Mouse (Mus musculus) hindbrain, embryonic 13.5 days (tissue): ENCODE measurements around the gene Asprv1. TPM values are rescaled to one million over a fixed set of nuclear protein-coding genes. Genes with fewer than 3 reads are reported as not detected.

Experiments
- polyA plus RNA-seq: library from polyadenylated mRNA; unstranded; fragments of >200 nt; fragmentation: Nextera tagmentation; extraction: Ambion mirVana; gene quantifications from 2 replicates; pipeline ENCODE4 v1.2.1, GENCODE M21; 2015

Asprv1 gene
- polyA plus RNA-seq, 1 experiment from 2014 or later: 0.81 TPM

Other genes starting within 250 kb of the Asprv1 start
- 110 and 114 TPM in 2 replicates for gene Pcyox1, start 231.0 kb upstream of the Asprv1 start, polyA plus RNA-seq
- 359 and 370 TPM in 2 replicates for gene Tia1, start 223.9 kb upstream of the Asprv1 start, polyA plus RNA-seq
- gene Gm44790, start 201.5 kb upstream of the Asprv1 start, polyA plus RNA-seq: 0.52 TPM in 1 of 2 replicates, not detected in the other
- gene C87436, start 189.8 kb upstream of the Asprv1 start, polyA plus RNA-seq: 25.7 and 28.0 TPM in 2 replicates
- 268 and 333 TPM in 2 replicates for gene Pcbp1, start 101.8 kb upstream of the Asprv1 start, polyA plus RNA-seq
- gene Mxd1, start 41.0 kb downstream of the Asprv1 start, polyA plus RNA-seq: 23.3 and 24.9 TPM in 2 replicates
- 116 and 122 TPM in 2 replicates for gene Snrnp27, start 56.4 kb downstream of the Asprv1 start, polyA plus RNA-seq
- 39.7 and 44.2 TPM in 2 replicates for gene Gmcl1, start 105.2 kb downstream of the Asprv1 start, polyA plus RNA-seq
- 5.3 and 6.2 TPM in 2 replicates for gene Anxa4, start 165.4 kb downstream of the Asprv1 start, polyA plus RNA-seq
- 34.5 and 36.5 TPM in 2 replicates for gene Aak1, start 221.4 kb downstream of the Asprv1 start, polyA plus RNA-seq